Mouse (Mus musculus) T-cell, adult 66 days (primary cell): Measurements from ENCODE around the gene Ccdc162. TPM values are rescaled to one million over a fixed set of nuclear protein-coding genes. Genes with fewer than 3 reads are reported as not detected.

Source experiments
- total RNA-seq, 2 experiments: library from RNA; stranded (reverse); gene quantifications; 3 replicates in 1 of 2; 4 replicates in 1 of 2; pipeline ENCODE4 v1.2.4; 2023

Gene Ccdc162
- 1 to 10 TPM; 1.3 to 3.4 TPM for total RNA-seq

DNA sequence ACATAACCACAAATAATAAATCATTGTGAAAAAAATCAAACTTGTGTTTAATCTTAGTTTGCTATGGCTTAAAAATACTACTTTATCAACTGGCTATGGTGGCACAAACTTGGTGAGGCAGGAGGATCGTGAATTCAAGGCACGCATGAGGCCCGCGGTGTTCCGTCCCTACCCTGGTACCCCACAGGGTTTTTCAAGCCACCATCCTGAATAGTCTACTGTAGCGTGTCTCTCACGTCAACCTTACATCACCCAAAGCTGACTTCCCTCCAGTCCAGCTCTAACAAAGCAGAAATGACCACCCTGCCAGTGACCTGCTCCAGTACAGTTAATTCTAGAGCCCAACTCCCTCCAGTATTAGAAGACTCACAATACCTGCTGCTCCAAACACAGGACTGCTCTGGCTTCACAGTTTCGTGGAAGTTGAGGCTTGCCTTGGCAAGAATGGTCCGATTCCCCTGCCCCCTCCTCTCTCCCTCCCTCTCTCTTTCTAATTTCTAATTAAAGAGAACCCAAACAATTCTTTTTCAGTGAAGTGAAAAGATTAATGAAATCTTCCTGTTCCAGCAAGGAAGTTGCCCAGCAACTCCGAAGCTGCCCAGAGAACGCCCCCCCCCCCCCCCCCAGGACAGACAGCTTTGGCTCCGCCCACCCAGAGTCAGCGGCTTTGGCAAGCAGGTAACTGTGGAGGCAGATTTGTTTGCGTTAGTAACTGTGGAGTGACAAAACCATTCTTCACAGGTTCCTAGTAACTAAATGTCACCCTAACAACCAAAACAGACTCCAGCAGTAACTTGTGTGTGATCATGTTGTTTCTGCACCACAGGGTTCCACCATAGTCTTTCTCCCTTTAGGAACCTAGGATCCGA is at the start of gene Ccdc162:
TSS of gene Ccdc162 (minus strand) at position 606 of the 869 bp plus-strand sequence.

DNA sequence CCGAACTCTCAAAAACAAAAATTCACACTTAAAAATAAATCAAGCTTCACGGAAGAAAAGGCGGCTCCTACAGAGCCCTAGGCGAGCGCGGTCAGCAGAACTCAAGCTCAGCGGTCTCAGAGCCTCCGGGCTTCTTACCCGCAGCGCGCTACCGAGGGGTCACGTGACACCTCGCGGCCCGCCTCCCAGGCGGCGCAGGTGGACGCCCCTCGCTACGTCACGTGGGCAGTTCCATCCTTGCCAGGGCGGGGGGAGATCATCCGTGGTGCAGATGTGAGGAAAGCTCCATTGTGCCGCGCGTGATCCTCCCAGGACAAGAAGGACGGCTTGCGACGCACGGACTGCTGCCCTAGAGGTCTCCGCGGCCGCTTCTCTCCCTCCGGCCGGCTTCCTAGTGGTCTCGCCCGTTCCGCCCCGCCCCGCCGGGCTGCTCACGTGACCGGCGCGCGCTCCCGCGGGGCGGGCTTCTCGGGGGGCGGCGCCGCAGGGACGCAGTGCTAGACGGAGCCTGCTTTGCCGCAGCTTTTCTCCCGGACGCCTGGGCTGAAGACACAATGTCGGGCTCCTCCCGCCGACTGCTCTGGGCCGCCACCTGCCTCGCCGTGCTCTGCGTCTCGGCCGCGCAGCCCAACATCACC is 197.3 kb downstream of the Ccdc162 start, which contains the start of gene Cd164:
TSS of gene Cd164 (plus strand) at position 434 of the 638 bp plus-strand sequence.

DNA sequence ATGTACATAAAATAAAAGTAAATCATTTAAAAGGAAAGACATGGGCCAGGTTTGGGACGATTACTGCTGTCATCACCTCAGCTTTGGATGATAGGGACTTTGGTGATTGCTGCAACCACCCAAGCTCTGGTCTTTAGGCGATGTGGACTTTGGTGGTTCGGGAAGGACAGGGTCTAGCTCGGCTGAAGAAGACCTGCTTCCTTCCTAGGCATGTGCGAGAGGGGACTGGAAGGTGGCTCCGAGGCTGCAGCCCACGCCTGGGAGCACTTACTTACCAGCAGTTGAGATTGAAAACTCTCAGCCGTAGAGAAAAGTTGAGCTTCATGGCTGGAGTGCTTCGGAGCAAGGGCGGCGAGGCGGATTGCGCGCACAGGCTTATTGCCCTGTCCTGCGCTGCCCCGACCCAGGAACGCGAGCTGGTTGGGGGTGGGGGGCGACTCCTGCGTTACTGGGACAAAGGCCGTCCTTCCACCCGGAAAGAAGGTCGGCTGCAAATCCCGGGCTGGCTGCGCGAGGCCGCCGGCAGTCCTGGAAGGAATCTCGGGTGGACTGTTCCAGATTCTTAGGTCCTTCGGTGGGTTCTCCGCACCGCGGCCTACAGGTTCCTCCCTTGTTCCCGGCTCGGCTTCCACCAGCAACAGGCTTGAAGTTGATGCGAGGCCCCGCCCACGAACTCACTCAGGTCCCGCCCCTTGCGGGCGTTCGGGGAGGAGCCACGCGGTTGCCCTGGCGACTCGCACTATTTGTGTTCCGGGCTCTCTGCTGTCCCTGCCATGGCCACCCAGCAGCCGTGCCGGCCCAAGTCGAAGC is 226.5 kb downstream of the Ccdc162 start, which contains the start of the genes Smpd2 and Ppil6:
TSS of gene Smpd2 (minus strand) at position 662 of the 810 bp plus-strand sequence.
TSS of gene Ppil6 (plus strand) at position 732 of the 810 bp plus-strand sequence.

Other genes starting within 250 kb of the Ccdc162 start
- 100 to 1,000 TPM; 206 to 213 TPM for gene Mical1, start 240.3 kb downstream of the Ccdc162 start, total RNA-seq
- gene Smpd2, start 226.3 kb downstream of the Ccdc162 start, total RNA-seq, result 10 to 100 TPM; 16.8 to 19.2 TPM
- gene Ppil6, start 226.2 kb downstream of the Ccdc162 start, total RNA-seq, result under 1 TPM in 1 of 2 experiments, not detected in 1; 0.56 TPM
- 100 to 1,000 TPM; 259 to 304 TPM for gene Cd164, start 197.2 kb downstream of the Ccdc162 start, total RNA-seq
- gene Cep57l1, start 93.2 kb upstream of the Ccdc162 start, total RNA-seq, result 10 to 100 TPM; 12.4 to 14.1 TPM
- 10 to 100 TPM; 67.9 to 82.7 TPM for gene Sesn1, start 93.3 kb upstream of the Ccdc162 start, total RNA-seq